Mouse (Mus musculus): ENCODE measurements around the gene Zfp804a.

- TF ChIP-seq CTCF (conservative IDR thresholded peaks at IDR 0.05; ENCODE audit: low read length) (no peak), NANOG (IDR thresholded peaks at IDR 0.05; ENCODE audit: borderline replicate concordance, low read length) (no peak)
Measured at GRCm38 (mm10) chr2:82076883-82077282, 23.9 kb downstream of the Zfp804a start.

Data from E14TG2a.4 (cell line).